Mouse (Mus musculus) urinary bladder, postnatal 36 days (tissue): ENCODE measurements around the gene Col4a2.

Source experiments
- DNase-seq, 2 experiments: peaks; one replicate each; pipeline ENCODE4 v3.0.0; 2022; ENCODE audit warnings: low spot score in 2 of 2, mixed read lengths in 1 of 2

Col4a2 gene

GRCm38 (mm10) chr8:11323681-11324080 is 11.1 kb downstream of the Col4a2 start:
- DNase-seq = no peak

GRCm38 (mm10) chr8:11324801-11325395 is 12.3 kb downstream of the Col4a2 start:
- DNase-seq = no peak

- no peak for DNase-seq
These were observed 14.7 kb downstream of the Col4a2 start for GRCm38 (mm10) chr8:11327298-11327697.

GRCm38 (mm10) chr8:11327722-11328417 is 15.3 kb downstream of the Col4a2 start:
- DNase-seq = no peak

- DNase-seq = no peak
These were observed 19.0 kb downstream of the Col4a2 start for GRCm38 (mm10) chr8:11331561-11331960.

GRCm38 (mm10) chr8:11333746-11334145 is 21.1 kb downstream of the Col4a2 start:
- DNase-seq = no peak

GRCm38 (mm10) chr8:11334493-11334892 is 21.9 kb downstream of the Col4a2 start:
- DNase-seq = no peak

- no peak for DNase-seq
These were observed 22.6 kb downstream of the Col4a2 start for GRCm38 (mm10) chr8:11335238-11335637.

GRCm38 (mm10) chr8:11336346-11336745 is 23.7 kb downstream of the Col4a2 start:
- no peak for DNase-seq

- DNase-seq = no peak
These were observed 25.0 kb downstream of the Col4a2 start for GRCm38 (mm10) chr8:11337642-11338041.

- no peak for DNase-seq
These were observed 25.9 kb downstream of the Col4a2 start for GRCm38 (mm10) chr8:11338507-11338906.

GRCm38 (mm10) chr8:11340310-11341110 is 27.9 kb downstream of the Col4a2 start:
- no peak for DNase-seq

GRCm38 (mm10) chr8:11341111-11341566 is 28.5 kb downstream of the Col4a2 start:
- DNase-seq = no peak

GRCm38 (mm10) chr8:11344459-11344858 is 31.9 kb downstream of the Col4a2 start:
- DNase-seq = no peak

- peak in 1 of 2 experiments; percentile 42 for DNase-seq
These were observed 33.6 kb downstream of the Col4a2 start for GRCm38 (mm10) chr8:11346225-11346624.

- DNase-seq = no peak
These were observed 35.1 kb downstream of the Col4a2 start for GRCm38 (mm10) chr8:11347699-11348098.

- DNase-seq = no peak
These were observed 36.0 kb downstream of the Col4a2 start for GRCm38 (mm10) chr8:11348622-11349021.

- no peak for DNase-seq
These were observed 38.8 kb downstream of the Col4a2 start for GRCm38 (mm10) chr8:11351355-11351754.

GRCm38 (mm10) chr8:11352514-11352913 is 39.9 kb downstream of the Col4a2 start:
- DNase-seq = no peak

GRCm38 (mm10) chr8:11354800-11355451 is 42.3 kb downstream of the Col4a2 start:
- DNase-seq = no peak

GRCm38 (mm10) chr8:11355900-11356299 is 43.3 kb downstream of the Col4a2 start:
- DNase-seq = no peak

GRCm38 (mm10) chr8:11356776-11357175 is 44.2 kb downstream of the Col4a2 start:
- no peak for DNase-seq
